Mouse (Mus musculus) hindbrain, postnatal 0 days (tissue): Measurements from ENCODE around the gene Srpk1. TPM values are rescaled to one million over a fixed set of nuclear protein-coding genes. Genes with fewer than 3 reads are reported as not detected.

Experiments used
- ATAC-seq: fragments of 200-750 bp; cut with Nextera tagmentation; 2 replicates; pipeline ENCODE4 v1.8.0; 2017; ENCODE audit warnings: mild to moderate bottlenecking, moderate TSS enrichment, moderate library complexity
- DNase-seq: peaks from one replicate; pipeline ENCODE4 v3.0.0-alpha.2; 2015; ENCODE audit warnings: low spot score
- H3K27ac ChIP-seq: fragments of 300-500 bp; sonication (generic); 2 replicates; pipeline ENCODE4 v1.5.1; 2014; ENCODE audit warnings: mild to moderate bottlenecking
- H3K27me3 ChIP-seq: fragments of 300-500 bp; sonication (generic); 2 replicates; pipeline ENCODE4 v1.6.1; 2014; ENCODE audit warnings: low read length, mixed read lengths; ENCODE audit not compliant: insufficient read depth
- H3K36me3 ChIP-seq: fragments of 300-500 bp; sonication (generic); 2 replicates; pipeline ENCODE4 v1.6.1; 2014; ENCODE audit warnings: low read length, mixed read lengths; ENCODE audit not compliant: insufficient read depth
- H3K4me1 ChIP-seq: fragments of 300-500 bp; sonication (generic); 2 replicates; pipeline ENCODE4 v1.6.1; 2014; ENCODE audit warnings: antibody characterized with exemption, low read length, mixed read lengths; ENCODE audit not compliant: insufficient read depth
- H3K4me2 ChIP-seq: fragments of 300-500 bp; sonication (generic); 2 replicates; pipeline ENCODE4 v1.6.1; 2014; ENCODE audit warnings: low read depth, mild to moderate bottlenecking, low read length, moderate library complexity, mixed read lengths
- H3K4me3 ChIP-seq: fragments of 300-500 bp; sonication (generic); 2 replicates; pipeline ENCODE4 v1.5.1; 2014; ENCODE audit warnings: low read length
- H3K9ac ChIP-seq: fragments of 300-500 bp; sonication (generic); replicated peaks from 2 replicates; pipeline ENCODE4 v1.6.1; 2014; ENCODE audit warnings: mild to moderate bottlenecking, low read length, moderate library complexity, mixed read lengths
- H3K9me3 ChIP-seq: fragments of 300-500 bp; sonication (generic); 2 replicates; pipeline ENCODE4 v1.6.1; 2016; ENCODE audit warnings: low read length, mixed read lengths
- CTCF ChIP-seq: IDR thresholded peaks from 2 replicates; pipeline ENCODE4 v1.5.1; 2016; ENCODE audit warnings: antibody characterized with exemption, control low read depth, low read depth
- WGBS: fragments of 180-500 bp; shearing (Covaris S2); extraction: QIAGEN DNeasy Blood & Tissue Kit; methylation state at CpG from one replicate; pipeline ENCODE4 v1.1.7; 2014; 5-methylcytosine and 5-hydroxymethylcytosine counted together
- polyA plus RNA-seq: library from polyadenylated mRNA; unstranded; fragments of >200 nt; fragmentation: Nextera tagmentation; extraction: Ambion mirVana; gene quantifications from 2 replicates; pipeline ENCODE4 v1.2.1, GENCODE M21; 2015
- total RNA-seq: library from RNA; depleted of rRNA; stranded (reverse); fragments of >200 nt; gene quantifications from 2 replicates; pipeline ENCODE4 v1.2.3, GENCODE M21; 2014

Gene Srpk1
- total and polyA plus RNA-seq, 2 experiments from 2014 or later, result 52.1 to 77.2 TPM

DNA sequence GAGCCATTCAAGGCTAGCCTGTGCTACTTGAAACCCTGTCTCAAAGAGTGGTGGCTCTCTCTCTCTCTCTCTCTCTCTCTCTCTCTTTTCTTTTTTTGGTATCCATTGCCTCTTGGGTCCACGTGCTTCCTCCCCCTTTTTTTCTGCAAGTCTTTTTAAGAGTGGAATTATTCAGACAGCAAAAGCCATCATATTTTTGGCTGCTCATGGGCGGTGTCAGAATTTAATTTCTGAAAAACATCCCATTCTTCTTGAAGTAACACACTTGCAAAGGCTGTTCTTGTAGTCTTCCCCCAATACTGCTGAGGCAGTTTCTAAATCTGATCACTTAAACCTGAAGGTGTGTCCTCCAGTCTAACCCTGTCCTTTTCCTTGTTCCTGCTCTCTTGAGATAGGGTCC is 4.4 kb upstream of the Srpk1 start:
- no peaks in the 10 kb centered on the region for H3K9me3 ChIP-seq
- H3K9ac ChIP-seq, result no peak overlapping the region
- H3K4me3 ChIP-seq, result no peak overlapping the region
- ATAC-seq, result no peak
- no peak for TF ChIP-seq CTCF
- H3K36me3 ChIP-seq, result no peaks in the 10 kb centered on the region
- no peak for DNase-seq
- H3K4me2 ChIP-seq, result no peak overlapping the region
- H3K27me3 ChIP-seq, result no peaks in the 10 kb centered on the region
- 84% methylated on average over 2 of the region's 2 CpGs for whole genome bisulfite sequencing
- H3K27ac ChIP-seq, result no peak overlapping the region
- no peaks in the 10 kb centered on the region for H3K4me1 ChIP-seq

GRCm38 (mm10) chr17:28625327-28625726 is 2.8 kb upstream of the Srpk1 start:
- no peak for ATAC-seq
- 93% methylated on average over 15 of the region's 15 CpGs for WGBS
- Histone ChIP-seq H3K36me3 (no peaks in the 10 kb centered on the region), H3K9me3 (no peaks in the 10 kb centered on the region), H3K9ac (no peak overlapping the region), H3K27ac (no peak overlapping the region), H3K4me2 (no peak overlapping the region), H3K27me3 (no peaks in the 10 kb centered on the region), H3K4me1 (peaks cover 4% of the 10 kb centered on the region), H3K4me3 (no peak overlapping the region)
- no peak for TF ChIP-seq CTCF
- no peak for DNase-seq

GRCm38 (mm10) chr17:28624841-28625240 is 2.3 kb upstream of the Srpk1 start:
- H3K27me3 ChIP-seq, result no peaks in the 10 kb centered on the region
- DNase-seq, result no peak
- no peak for ATAC-seq
- H3K4me2 ChIP-seq, result no peak overlapping the region
- no peaks in the 10 kb centered on the region for H3K36me3 ChIP-seq
- H3K9ac ChIP-seq, result no peak overlapping the region
- 86% methylated on average over 2 of the region's 2 CpGs for WGBS
- TF ChIP-seq CTCF, result no peak
- no peak overlapping the region for H3K27ac ChIP-seq
- H3K9me3 ChIP-seq, result no peaks in the 10 kb centered on the region
- no peak overlapping the region for H3K4me3 ChIP-seq
- peaks cover 7% of the 10 kb centered on the region for H3K4me1 ChIP-seq

GRCm38 (mm10) chr17:28621381-28622299 is 869 bp downstream of the Srpk1 start:
- peak overlapping the region; percentile 95 for H3K4me3 ChIP-seq
- peak overlapping the region; percentile 95 for H3K9ac ChIP-seq
- ATAC-seq (peak; percentile 79), DNase-seq (peak; percentile 76)
- no peaks in the 10 kb centered on the region for H3K9me3 ChIP-seq
- H3K27ac ChIP-seq, result peak overlapping the region; percentile 94
- WGBS, result under 1% methylated on average over 65 of the region's 78 CpGs
- no peak for TF ChIP-seq CTCF
- peak overlapping the region; percentile 86 for H3K4me2 ChIP-seq
- H3K4me1 ChIP-seq, result peaks cover 7% of the 10 kb centered on the region
- no peaks in the 10 kb centered on the region for H3K27me3 ChIP-seq
- H3K36me3 ChIP-seq, result no peaks in the 10 kb centered on the region

DNA sequence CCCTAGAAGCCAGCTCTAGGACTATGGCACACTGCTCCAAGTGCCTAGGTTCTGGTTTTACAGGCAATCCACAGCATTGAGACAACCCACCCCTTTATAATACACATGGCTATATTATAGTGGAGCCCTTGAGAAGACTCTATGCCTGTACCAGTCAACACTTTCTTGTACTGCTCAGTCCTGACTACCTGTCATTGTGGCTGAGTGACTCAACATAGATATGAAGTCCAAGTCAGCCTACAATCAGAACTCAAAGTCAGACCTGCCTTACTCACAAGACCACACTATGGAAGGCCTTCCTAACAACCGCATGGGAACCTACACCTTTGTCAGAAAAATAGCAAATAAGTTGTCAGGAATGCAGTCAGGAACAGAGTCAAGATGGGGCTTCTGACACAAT is 3.7 kb downstream of the Srpk1 start:
- no peak for TF ChIP-seq CTCF
- no peak for DNase-seq
- H3K4me2 ChIP-seq, result no peak overlapping the region
- H3K9me3 ChIP-seq, result no peaks in the 10 kb centered on the region
- no peaks in the 10 kb centered on the region for H3K36me3 ChIP-seq
- no peak overlapping the region for H3K27ac ChIP-seq
- H3K4me3 ChIP-seq, result no peak overlapping the region
- peaks cover 7% of the 10 kb centered on the region for H3K4me1 ChIP-seq
- no peak for ATAC-seq
- WGBS, result 100% methylated on average over 1 of the region's 1 CpGs
- no peaks in the 10 kb centered on the region for H3K27me3 ChIP-seq
- H3K9ac ChIP-seq, result no peak overlapping the region

GRCm38 (mm10) chr17:28618124-28618523 is 4.4 kb downstream of the Srpk1 start:
- DNase-seq (no peak), ATAC-seq (no peak)
- no peak for TF ChIP-seq CTCF
- peaks cover 7% of the 10 kb centered on the region for H3K4me1 ChIP-seq
- H3K27ac ChIP-seq, result no peak overlapping the region
- H3K4me3 ChIP-seq, result no peak overlapping the region
- 84% methylated on average over 7 of the region's 7 CpGs for WGBS
- no peak overlapping the region for H3K9ac ChIP-seq
- H3K27me3 ChIP-seq, result no peaks in the 10 kb centered on the region
- no peaks in the 10 kb centered on the region for H3K9me3 ChIP-seq
- H3K36me3 ChIP-seq, result no peaks in the 10 kb centered on the region
- no peak overlapping the region for H3K4me2 ChIP-seq

- WGBS, result 85% methylated on average over 10 of the region's 10 CpGs
Measured at GRCm38 (mm10) chr17:28617636-28618035, 4.9 kb downstream of the Srpk1 start.

More at GRCm38 (mm10) chr17:28617636-28618035, 4.9 kb downstream of the Srpk1 start:
- peaks cover 7% of the 10 kb centered on the region for H3K4me1 ChIP-seq
- ATAC-seq (no peak), DNase-seq (no peak)
- no peak overlapping the region for H3K27ac ChIP-seq
- no peak overlapping the region for H3K9ac ChIP-seq
- no peaks in the 10 kb centered on the region for H3K27me3 ChIP-seq
- no peak overlapping the region for H3K4me3 ChIP-seq
- H3K9me3 ChIP-seq, result no peaks in the 10 kb centered on the region
- H3K4me2 ChIP-seq, result no peak overlapping the region
- H3K36me3 ChIP-seq, result no peaks in the 10 kb centered on the region
- no peak for TF ChIP-seq CTCF
